15 mouse cellular contexts compared by ENCODE assay signal in genomic region chr15:96315664-96316063, GRCm38 (mm10). TPM values are rescaled to one million over a fixed set of nuclear protein-coding genes. Genes with fewer than 3 reads are reported as not detected.
DNase-seq lines count a peak whose midpoint lies in the region; ATAC-seq lines count a peak whose summit lies in the region.
"Had no signal": no experiment of that assay in that cellular context is flagged by ENCODE, and none has a peak within 500 bp of the region (broad histone marks: within the 10 kb centered on the region; RNA-seq: fewer than 3 reads in every experiment).

No protein-coding gene starts in this region.

- H3K27ac ChIP-seq in heart, embryonic 14.5 days (replicated peaks in 1 of 2; ENCODE audit: control insufficient read depth in 1 of 2, insufficient read depth in 1 of 2, low read depth in 2 of 2, low read length in 2 of 2), result peak overlapping the region; percentile 1 to 31; a peak in 2 of 4 replicates
- H3K27ac ChIP-seq in midbrain, embryonic 16.5 days (ENCODE audit: low read length), result no peak overlapping the region
- H3K27ac ChIP-seq: forebrain, embryonic 15.5 days; layer of hippocampus, adult 2 months; limb, embryonic 12.5 days; midbrain, embryonic 12.5 days; neural tube, embryonic 12.5 days had no signal

- H3K4me2 ChIP-seq in heart, embryonic 14.5 days (ENCODE audit: low read length), result no peak overlapping the region
- no peak overlapping the region for H3K4me2 ChIP-seq in midbrain, embryonic 16.5 days (ENCODE audit: low read length)
- H3K4me2 ChIP-seq: forebrain, embryonic 15.5 days; limb, embryonic 12.5 days; midbrain, embryonic 12.5 days; neural tube, embryonic 12.5 days had no signal

- peak; percentile 24 for DNase-seq in kidney, postnatal 14 days
- no peak for DNase-seq in kidney, adult 11 months
- DNase-seq in brain, adult 2 months (ENCODE audit: low read depth, low spot score), result peak; percentile 22
- DNase-seq in lung, postnatal 25 days (ENCODE audit: low spot score), result peak; percentile 47
- no peak for DNase-seq in ovary, postnatal 14 days (ENCODE audit: low spot score)

- no peak overlapping the region for H3K4me3 ChIP-seq in heart, embryonic 14.5 days (ENCODE audit: control insufficient read depth in 1 of 2, insufficient read depth in 1 of 2, low read depth in 1 of 2, low read length in 2 of 2)
- H3K4me3 ChIP-seq in midbrain, embryonic 16.5 days (ENCODE audit: low read depth, low read length), result no peak overlapping the region
- H3K4me3 ChIP-seq: forebrain, embryonic 15.5 days; layer of hippocampus, adult 2 months; limb, embryonic 12.5 days; midbrain, embryonic 12.5 days; neural tube, embryonic 12.5 days had no signal

- peaks cover 3 to 20% of the 10 kb centered on the region in 2 experiments; a peak in 3 of 4 replicates for H3K4me1 ChIP-seq in heart, embryonic 14.5 days (ENCODE audit: control insufficient read depth in 2 of 2, insufficient read depth in 2 of 2, low read length in 2 of 2)
- H3K4me1 ChIP-seq in midbrain, embryonic 16.5 days (ENCODE audit: control insufficient read depth, insufficient read depth, low read length), result no peaks in the 10 kb centered on the region; the same call in 1 of the 2 replicates
- H3K4me1 ChIP-seq: neural tube, embryonic 12.5 days had no signal

- H3K9ac ChIP-seq in heart, embryonic 14.5 days (ENCODE audit: low read length), result no peak overlapping the region
- no peak overlapping the region for H3K9ac ChIP-seq in midbrain, embryonic 16.5 days (ENCODE audit: low read depth, low read length)
- H3K9ac ChIP-seq: forebrain, embryonic 15.5 days; limb, embryonic 12.5 days; midbrain, embryonic 12.5 days; neural tube, embryonic 12.5 days had no signal

- WGBS in heart, embryonic 14.5 days, result 8% methylated on average over 1 of the region's 1 CpGs
- 46% methylated on average over 1 of the region's 1 CpGs for WGBS in midbrain, embryonic 16.5 days

- H3K9me3 ChIP-seq in heart, embryonic 14.5 days (ENCODE audit: control insufficient read depth, low read length), result no peaks in the 10 kb centered on the region
- no peaks in the 10 kb centered on the region for H3K9me3 ChIP-seq in midbrain, embryonic 16.5 days (replicated peaks; ENCODE audit: control insufficient read depth, low read length, poor library complexity, severe bottlenecking)
- H3K9me3 ChIP-seq: forebrain, embryonic 15.5 days; G1E; limb, embryonic 12.5 days; midbrain, embryonic 12.5 days; neural tube, embryonic 12.5 days had no signal

- H3K27me3 ChIP-seq in heart, embryonic 14.5 days (ENCODE audit: control insufficient read depth, insufficient read depth, low read length), result no peaks in the 10 kb centered on the region
- H3K27me3 ChIP-seq in midbrain, embryonic 16.5 days (ENCODE audit: control insufficient read depth, insufficient read depth, low read depth, low read length), result no peaks in the 10 kb centered on the region
- H3K27me3 ChIP-seq: forebrain, embryonic 15.5 days; limb, embryonic 12.5 days; midbrain, embryonic 12.5 days; neural tube, embryonic 12.5 days had no signal

- peaks cover 16% of the 10 kb centered on the region for H3K36me3 ChIP-seq in heart, embryonic 14.5 days (ENCODE audit: control insufficient read depth, insufficient read depth, low read length)
- no peaks in the 10 kb centered on the region; the same call in 1 of the 2 replicates for H3K36me3 ChIP-seq in midbrain, embryonic 16.5 days (ENCODE audit: control insufficient read depth, insufficient read depth, low read length)

- ATAC-seq in heart, embryonic 14.5 days (ENCODE audit: insufficient number of reproducible peaks, insufficient read depth, low FRiP score, low read depth), result no peak
- ATAC-seq in monocyte, adult 5-6 weeks (replicated peaks; ENCODE audit: insufficient number of reproducible peaks, low FRiP score, low TSS enrichment, poor library complexity, severe bottlenecking), result no peak
- no peak for ATAC-seq in midbrain, embryonic 16.5 days
- ATAC-seq: forebrain, embryonic 15.5 days; intestine, embryonic 16.5 days had no signal

RNA-seq across cellular contexts. Expression of gene Arid2, which starts 28.3 kb away (rescaled TPM):
- 19.4 and 20.3 TPM in 2 replicates for polyA plus RNA-seq in heart, embryonic 14.5 days (2014; fragmentation: Nextera tagmentation; extraction: Ambion mirVana)
- total RNA-seq in monocyte, adult 5-6 weeks (2017), result 19.6 to 44.6 TPM (median 31.3 TPM) in 3 replicates
- 17.8 and 21.2 TPM in 2 replicates for polyA plus RNA-seq in midbrain, embryonic 16.5 days (2015; fragmentation: Nextera tagmentation; extraction: Ambion mirVana)

Comparison
In these comparisons a context has a peak if more than half of its experiments do, and no peak if none do; other contexts are left out.
1. DNase-seq: peak in kidney, postnatal 14 days (single experiment), brain, adult 2 months (single experiment) and lung, postnatal 25 days (single experiment); none in kidney, adult 11 months (single experiment) and ovary, postnatal 14 days (single experiment).